Mouse (Mus musculus): ENCODE results near the gene Mucl2. TPM values are rescaled to one million over a fixed set of nuclear protein-coding genes. Genes with fewer than 3 reads are reported as not detected.
"Not testable (repeated sequence)": the region's sequence is repeated elsewhere in the genome, so short reads cannot be mapped to it uniquely, and the experiment has no call there.

The Mucl2 gene
- not detected in 2 replicates for polyA plus RNA-seq (2016; fragmentation: Nextera tagmentation; extraction: Ambion mirVana)

DNA sequence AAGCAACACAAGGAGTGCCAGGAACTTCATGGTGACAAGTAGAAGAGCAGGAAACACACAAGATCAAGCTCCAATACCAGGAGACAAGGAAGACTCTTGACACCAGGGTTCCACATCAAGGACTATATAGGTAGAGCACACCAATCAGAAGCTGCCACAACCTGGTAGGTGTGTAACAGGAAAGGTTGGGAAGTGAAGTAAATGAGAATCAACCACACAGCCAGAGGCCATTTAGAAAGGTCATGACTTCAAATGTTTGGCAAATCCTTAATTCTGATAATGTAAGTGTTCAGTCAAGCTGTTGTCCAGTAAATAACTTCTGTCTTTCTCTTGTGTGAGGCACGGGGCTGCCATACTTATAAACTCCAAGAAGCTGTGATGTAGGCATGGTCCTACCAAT lies at the start of gene Mucl2:
Mucl2 (minus strand) TSS at position 101 of the 400 bp plus-strand sequence.
- Histone ChIP-seq H3K4me1 (no peaks in the 10 kb centered on the region), H3K4me3 (no peak within 1 kb of the TSS), H3K9ac (no peak within 1 kb of the TSS), H3K36me3 (no peaks in the 10 kb centered on the region), H3K4me2 (replicated peaks) (no peak within 1 kb of the TSS), H3K27ac (no peak within 1 kb of the TSS), H3K27me3 (no peaks in the 10 kb centered on the region), H3K9me3 (replicated peaks) (no peaks in the 10 kb centered on the region)
- ATAC-seq (ENCODE audit: low FRiP score): no peak
- WGBS: 86% methylated on average over 1 of the region's 1 CpGs

GRCm38 (mm10) chr15:103913061-103913460 lies 13.9 kb upstream of the Mucl2 start:
- H3K4me1 ChIP-seq; H3K4me2 ChIP-seq (replicated peaks); H3K27ac ChIP-seq; H3K36me3 ChIP-seq; H3K9ac ChIP-seq; H3K27me3 ChIP-seq; ATAC-seq (ENCODE audit: low FRiP score); H3K4me3 ChIP-seq: not testable (repeated sequence)
- H3K9me3 ChIP-seq (replicated peaks): peaks cover 11% of the 10 kb centered on the region; the same call in 1 of the 2 replicates
- 38% methylated on average over 1 of the region's 1 CpGs for WGBS

Small RNAs within 50 kb of the gene (microRNA-seq; reads per million reads assigned to microRNA genes)
- gene Gm22852: not detected

Other genes with a start within 250 kb of the Mucl2 start
- gene Mucl1, start 143.8 kb downstream of the Mucl2 start, polyA plus RNA-seq (2016; fragmentation: Nextera tagmentation; extraction: Ambion mirVana): not detected in 2 replicates

Measured in hindbrain, embryonic 12.5 days (tissue).